ENCODE assay signal across 8 mouse cellular contexts in the genomic region with DNA sequence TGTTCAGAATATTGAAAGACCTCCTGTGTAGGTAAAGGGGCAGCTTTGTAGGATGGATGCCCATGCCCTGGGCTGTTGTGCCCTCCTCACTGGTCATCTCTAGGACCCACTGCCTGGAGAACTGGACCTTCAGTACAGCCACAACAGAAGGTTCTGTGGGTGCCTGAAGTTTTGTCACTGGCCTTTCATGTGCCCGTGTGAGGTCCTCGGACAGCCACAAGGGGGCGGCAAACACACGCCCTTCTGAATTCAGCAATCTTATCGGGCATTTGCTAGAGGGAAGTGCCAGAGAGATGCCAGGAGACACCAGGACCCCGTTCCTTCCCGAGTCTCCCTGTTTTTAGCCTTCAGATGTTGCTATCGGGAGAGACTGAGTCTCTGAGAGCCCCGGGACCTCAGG. TPM values are rescaled to one million over a fixed set of nuclear protein-coding genes. Genes with fewer than 3 reads are reported as not detected.
DNase-seq lines count a peak whose midpoint lies in the region; TF ChIP-seq lines count a peak whose summit lies in the region.

No protein-coding gene starts in this region.

- 0 out of 2 replicates have a peak, but pooled peaks have one; percentile 18 for TF ChIP-seq POLR2A in lung, adult 2 months (IDR thresholded peaks at IDR 0.05; ENCODE audit: borderline replicate concordance, extremely low read depth, low read depth, low read length)

- TF ChIP-seq CTCF in C2C12 (IDR thresholded peaks at IDR 0.05; ENCODE audit: control insufficient read depth, insufficient read depth, insufficient read length), result peak; percentile 83
- TF ChIP-seq CTCF in lung, adult 2 months (IDR thresholded peaks at IDR 0.05; ENCODE audit: insufficient read depth, low read length), result peak; percentile 91

- DNase-seq in adrenal gland, adult 18-20 months (ENCODE audit: low spot score in 2 of 2), result peak; percentile 79 to 82
- DNase-seq in embryo, embryonic 10.5 days (ENCODE audit: low spot score), result peak; percentile 84
- DNase-seq in heart, adult 9 months (ENCODE audit: low spot score in 2 of 2), result peak; percentile 24 to 52
- DNase-seq in large intestine, adult 2 months (ENCODE audit: low read depth, low spot score), result peak; percentile 45
- peak; percentile 67 for DNase-seq in lung, adult 2 months
- DNase-seq in ovary, postnatal 36 days (ENCODE audit: low spot score), result peak; percentile 75
- peak; percentile 78 for DNase-seq in thymus, postnatal 14 days

- H3K79me2 ChIP-seq in C2C12 (ENCODE audit: control insufficient read depth, insufficient read depth), result no peaks in the 10 kb centered on the region

- peaks cover 38% of the 10 kb centered on the region for H3K36me3 ChIP-seq in C2C12 (ENCODE audit: control insufficient read depth, insufficient read depth)

- H3K27me3 ChIP-seq in C2C12 (ENCODE audit: control insufficient read depth, insufficient read depth, insufficient read length), result no peaks in the 10 kb centered on the region

- H3K4me1 ChIP-seq in lung, adult 2 months (ENCODE audit: control insufficient read depth, insufficient read depth, low read length), result no peaks in the 10 kb centered on the region

- no peaks in the 10 kb centered on the region for H3K79me3 ChIP-seq in C2C12 (ENCODE audit: low read depth)

- no peak overlapping the region for H3ac ChIP-seq in C2C12 (ENCODE audit: control insufficient read depth, insufficient read length, low read depth)

- WGBS in large intestine, adult 2 months, result 3% methylated on average over 9 of the region's 9 CpGs
- 3% methylated on average over 9 of the region's 9 CpGs for WGBS in lung, adult 2 months

- H3K4me3 ChIP-seq in C2C12 (ENCODE audit: insufficient read depth, poor library complexity, severe bottlenecking), result no peak overlapping the region
- H3K4me3 ChIP-seq in lung, adult 2 months (replicated peaks; ENCODE audit: extremely low read depth, low read depth, low read length), result no peak overlapping the region

TF ChIP-seq in C2C12, 6 proteins besides CTCF, POLR2A, EP300 and RAD21:
- TF ChIP-seq MAX (IDR thresholded peaks at IDR 0.05) (no peak), FOSL1 (IDR thresholded peaks at IDR 0.05; ENCODE audit: insufficient read depth, low read length, poor library complexity, severe bottlenecking) (no peak), MYOG (IDR thresholded peaks at IDR 0.05; ENCODE audit: control insufficient read depth, extremely low read depth, insufficient read length) (no peak), MYOD1 (IDR thresholded peaks at IDR 0.05; ENCODE audit: control insufficient read depth, insufficient read length, low read depth) (no peak), CEBPB (IDR thresholded peaks at IDR 0.05; ENCODE audit: low read depth) (no peak), USF1 (IDR thresholded peaks at IDR 0.05; ENCODE audit: low read depth) (no peak)

RNA-seq across cellular contexts. Expression of a gene that starts 32.9 kb away (rescaled TPM):
- 60.6 TPM for polyA plus RNA-seq in C2C12 (2012; fragmentation: generic; extraction: Trizol)
- 100 to 1,000 TPM; 198 to 228 TPM for total RNA-seq in adrenal gland, adult 18-20 months (2021)
- polyA plus RNA-seq in large intestine, adult 2 months (2012; rRNA removed), result 15.5 and 16.1 TPM in 2 replicates
- polyA plus RNA-seq in lung, adult 2 months (2012; rRNA removed), result 116 and 142 TPM in 2 replicates

RNA-seq across cellular contexts. Expression of a gene that starts 45.6 kb away (rescaled TPM):
- 38.5 TPM for polyA plus RNA-seq in C2C12 (2012; fragmentation: generic; extraction: Trizol)
- 10 to 100 TPM; 44.7 to 77.9 TPM for total RNA-seq in adrenal gland, adult 18-20 months (2021)
- 35.5 and 36.9 TPM in 2 replicates for polyA plus RNA-seq in large intestine, adult 2 months (2012; rRNA removed)
- polyA plus RNA-seq in lung, adult 2 months (2012; rRNA removed), result 70.4 and 81.7 TPM in 2 replicates

RNA-seq across cellular contexts. Expression of a gene that starts 52.9 kb away (rescaled TPM):
- 2.1 TPM for polyA plus RNA-seq in C2C12 (2012; fragmentation: generic; extraction: Trizol)
- 1 to 10 TPM; 3.3 to 5.7 TPM for total RNA-seq in adrenal gland, adult 18-20 months (2021)
- polyA plus RNA-seq in large intestine, adult 2 months (2012; rRNA removed), result 4.6 and 7.0 TPM in 2 replicates
- 11.4 and 11.5 TPM in 2 replicates for polyA plus RNA-seq in lung, adult 2 months (2012; rRNA removed)
